Mouse (Mus musculus) T-cell, adult 66 days (primary cell): ENCODE results near the gene Jchain. TPM values are rescaled to one million over a fixed set of nuclear protein-coding genes. Genes with fewer than 3 reads are reported as not detected.

Experiments
- total RNA-seq, 2 experiments: library from RNA; stranded (reverse); gene quantifications; 3 replicates in 1 of 2; 4 replicates in 1 of 2; pipeline ENCODE4 v1.2.4; 2023

Jchain gene
- total RNA-seq: 1 to 10 TPM; 1.1 to 4.1 TPM

GRCm38 (mm10) chr5:88527657-88528056 is at the start of gene Jchain:
TSS of gene Jchain (minus strand) at chr5:88527891.

DNA sequence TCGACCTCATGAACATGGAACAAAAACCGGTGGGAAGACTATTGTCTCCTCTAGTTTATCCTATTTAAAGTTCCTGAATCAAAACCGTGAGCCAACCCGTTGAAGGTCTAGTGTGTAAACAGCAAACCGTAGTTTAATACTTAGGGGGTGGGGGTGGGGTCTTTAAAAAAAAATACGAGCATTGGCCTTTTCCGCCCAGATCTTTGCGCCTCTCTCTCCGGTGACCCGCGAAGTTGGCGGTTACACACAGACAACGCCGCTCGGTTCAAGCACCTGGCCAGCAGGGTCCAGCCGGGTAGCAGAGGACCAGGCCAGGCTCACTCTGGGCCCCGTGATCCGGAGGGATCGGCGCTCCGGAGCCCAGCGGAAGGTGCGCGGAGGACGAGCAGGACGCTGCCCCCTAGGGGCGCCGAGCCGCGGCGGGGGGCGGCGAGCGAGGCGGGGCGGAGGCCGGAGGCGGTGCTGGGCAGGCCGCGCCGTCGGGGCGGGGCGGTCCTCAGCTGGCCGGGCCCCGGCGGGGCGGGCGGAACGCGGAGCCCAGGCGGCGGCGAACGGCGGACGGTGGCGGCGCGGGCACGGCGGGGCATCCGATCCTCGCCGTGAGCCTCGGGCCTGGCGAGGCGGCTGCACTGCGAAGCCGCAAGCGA is 36.9 kb upstream of the Jchain start, which contains the start of gene Rufy3:
Gene Rufy3 (plus strand): TSS at position 540 of the 647 bp plus-strand sequence.

GRCm38 (mm10) chr5:88554086-88554886 is 26.6 kb upstream of the Jchain start, which contains the start of gene Utp3:
TSS of gene Utp3 (plus strand) at chr5:88554462.

DNA sequence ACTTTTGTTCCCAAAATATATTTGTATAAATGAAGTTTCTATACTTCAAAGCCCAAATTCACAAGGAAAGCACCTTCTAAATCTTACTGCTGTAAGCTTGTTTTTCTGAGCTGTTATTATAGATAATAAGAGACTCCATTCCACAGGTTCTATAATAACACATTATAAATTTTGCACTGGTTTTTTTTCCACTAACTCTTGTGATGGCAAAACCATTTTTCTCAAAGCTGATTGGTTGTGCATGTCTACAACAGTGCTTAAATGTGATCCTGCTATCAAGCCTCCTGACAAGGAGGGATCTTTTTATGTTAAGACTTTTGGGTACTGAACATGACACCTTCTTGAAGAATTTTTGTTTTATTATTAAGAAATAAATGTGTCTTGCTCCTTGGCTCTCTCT is 40.0 kb downstream of the Jchain start, which contains the start of gene Enam:
Gene Enam (plus strand): TSS at position 301 of the 400 bp plus-strand sequence.

Other genes starting within 250 kb of the Jchain start
- gene Prol1, start 210.6 kb downstream of the Jchain start, total RNA-seq: not detected
- not detected for gene Amtn, start 151.8 kb downstream of the Jchain start, total RNA-seq
- not detected for gene Ambn, start 71.9 kb downstream of the Jchain start, total RNA-seq
- gene Enam, start 39.9 kb downstream of the Jchain start, total RNA-seq: not detected
- gene Utp3, start 26.6 kb upstream of the Jchain start, total RNA-seq: 10 to 100 TPM; 47.8 to 52.2 TPM
- gene Rufy3, start 37.1 kb upstream of the Jchain start, total RNA-seq: 1 to 10 TPM; 6.2 TPM
- gene Grsf1, start 148.3 kb upstream of the Jchain start, total RNA-seq: 10 to 100 TPM; 39.3 to 53.6 TPM
- 10 to 100 TPM; 24.1 to 24.6 TPM for gene Mob1b, start 193.0 kb upstream of the Jchain start, total RNA-seq
- 10 to 100 TPM; 29.5 to 30.7 TPM for gene Dck, start 237.1 kb upstream of the Jchain start, total RNA-seq